Mouse (Mus musculus) liver, embryonic 14.5 days (tissue): ENCODE measurements around the gene Svop. TPM values are rescaled to one million over a fixed set of nuclear protein-coding genes. Genes with fewer than 3 reads are reported as not detected.

ENCODE experiments used
- ATAC-seq: fragments of 200-750 bp; cut with Nextera tagmentation; 2 replicates; pipeline ENCODE4 v1.8.0; 2017; ENCODE audit warnings: moderate number of reproducible peaks, mild to moderate bottlenecking, moderate library complexity; ENCODE audit not compliant: insufficient read depth
- DNase-seq, 3 experiments: peaks; one replicate each; pipeline ENCODE4 v3.0.0-alpha.2; 2012 to 2013; ENCODE audit warnings: low read depth in 3 of 3, low spot score in 3 of 3
- H3K27ac ChIP-seq: fragments of 300-500 bp; sonication (generic); 2 replicates; pipeline ENCODE4 v1.5.1; 2014; ENCODE audit warnings: moderate library complexity, mild to moderate bottlenecking, control low read depth, inconsistent platforms
- H3K27me3 ChIP-seq: fragments of 300-500 bp; sonication (generic); 2 replicates; pipeline ENCODE4 v1.6.1; 2014; ENCODE audit warnings: mild to moderate bottlenecking, low read length, moderate library complexity; ENCODE audit not compliant: control insufficient read depth, insufficient read depth
- H3K36me3 ChIP-seq: fragments of 300-500 bp; sonication (generic); replicated peaks from 2 replicates; pipeline ENCODE4 v1.6.1; 2014; ENCODE audit warnings: low read depth; ENCODE audit not compliant: control insufficient read depth, insufficient read depth
- H3K4me1 ChIP-seq, 2 experiments: fragments of 200-500 bp in 1 of 2; fragments of 300-500 bp in 1 of 2; sonication (generic) in 1 of 2; replicated peaks; 2 replicates each; pipeline ENCODE4 v1.6.1; 2012 to 2014; ENCODE audit warnings: antibody characterized with exemption in 1 of 2, inconsistent platforms in 1 of 2, low read length in 1 of 2; ENCODE audit not compliant: control insufficient read depth in 2 of 2, insufficient read depth in 2 of 2
- H3K4me2 ChIP-seq: fragments of 300-500 bp; sonication (generic); 2 replicates; pipeline ENCODE4 v1.6.1; 2014; ENCODE audit warnings: low read depth, mild to moderate bottlenecking, control low read depth, moderate library complexity
- H3K4me3 ChIP-seq, 2 experiments: fragments of 200-500 bp in 1 of 2; fragments of 300-500 bp in 1 of 2; sonication (generic) in 1 of 2; 2 replicates each; pipeline ENCODE4 v1.5.1; 2012 to 2014; ENCODE audit warnings: low read depth in 2 of 2, low read length in 2 of 2, mild to moderate bottlenecking in 2 of 2, control low read depth in 1 of 2, inconsistent platforms in 1 of 2, moderate library complexity in 1 of 2; ENCODE audit not compliant: insufficient read depth in 1 of 2
- H3K9ac ChIP-seq: fragments of 300-500 bp; sonication (generic); replicated peaks from 2 replicates; pipeline ENCODE4 v1.6.1; 2014; ENCODE audit warnings: mild to moderate bottlenecking, control low read depth, moderate library complexity
- H3K9me3 ChIP-seq: fragments of 300-500 bp; sonication (generic); 2 replicates; pipeline ENCODE4 v1.6.1; 2016; ENCODE audit warnings: low read length, mixed read lengths; ENCODE audit not compliant: control insufficient read depth
- CTCF ChIP-seq: IDR thresholded peaks from 2 replicates; pipeline ENCODE4 v1.5.1; 2016; ENCODE audit warnings: antibody characterized with exemption, low read depth, control low read depth
- EP300 ChIP-seq: IDR thresholded peaks from 2 replicates; pipeline ENCODE4 v1.6.1; 2016; ENCODE audit warnings: antibody characterized with exemption, low read depth
- WGBS: fragments of 180-500 bp; shearing (Covaris S2); extraction: QIAGEN DNeasy Blood & Tissue Kit; methylation state at CpG from one replicate; pipeline ENCODE4 v1.1.7; 2014; ENCODE audit not compliant: insufficient replicate concordance; 5-methylcytosine and 5-hydroxymethylcytosine counted together
- polyA plus RNA-seq, 2 experiments: library from polyadenylated mRNA; depleted of rRNA in 1 of 2; stranded (reverse) in 1 of 2; unstranded in 1 of 2; fragments of >200 nt; fragmentation: Nextera tagmentation in 1 of 2; extraction: Ambion mirVana in 1 of 2; gene quantifications; 2 replicates each; pipeline versions ENCODE4 v1.2.1 to v1.2.3; 2012 to 2014

Gene Svop
- polyA plus RNA-seq, 2 experiments = not detected

GRCm38 (mm10) chr5:114024390-114024789 lies 67.0 kb downstream of the Svop start:
- Histone ChIP-seq H3K9ac (no peak overlapping the region), H3K4me2 (no peak overlapping the region), H3K4me1 (0 out of 4 replicates have a peak, but pooled peaks cover 0 to 3% of the 10 kb centered on the region in 2 experiments), H3K27ac (no peak overlapping the region), H3K27me3 (no peaks in the 10 kb centered on the region), H3K9me3 (no peaks in the 10 kb centered on the region), H3K4me3 (no peak overlapping the region), H3K36me3 (no peaks in the 10 kb centered on the region)
- DNase-seq (no peak), ATAC-seq (no peak)
- 49% methylated on average over 6 of the region's 6 CpGs for whole genome bisulfite sequencing
- TF ChIP-seq EP300 (no peak), CTCF (no peak)

GRCm38 (mm10) chr5:114015121-114015520 lies 76.2 kb downstream of the Svop start:
- no peak overlapping the region for H3K4me2 ChIP-seq
- H3K4me3 ChIP-seq = no peak overlapping the region
- no peaks in the 10 kb centered on the region for H3K36me3 ChIP-seq
- WGBS = 56% methylated on average over 7 of the region's 7 CpGs
- H3K9ac ChIP-seq = no peak overlapping the region
- ATAC-seq (no peak), DNase-seq (no peak)
- no peak for TF ChIP-seq CTCF
- no peak for TF ChIP-seq EP300
- H3K4me1 ChIP-seq = no peaks in the 10 kb centered on the region
- H3K27ac ChIP-seq = no peak overlapping the region
- H3K9me3 ChIP-seq = no peaks in the 10 kb centered on the region
- H3K27me3 ChIP-seq = no peaks in the 10 kb centered on the region

DNA sequence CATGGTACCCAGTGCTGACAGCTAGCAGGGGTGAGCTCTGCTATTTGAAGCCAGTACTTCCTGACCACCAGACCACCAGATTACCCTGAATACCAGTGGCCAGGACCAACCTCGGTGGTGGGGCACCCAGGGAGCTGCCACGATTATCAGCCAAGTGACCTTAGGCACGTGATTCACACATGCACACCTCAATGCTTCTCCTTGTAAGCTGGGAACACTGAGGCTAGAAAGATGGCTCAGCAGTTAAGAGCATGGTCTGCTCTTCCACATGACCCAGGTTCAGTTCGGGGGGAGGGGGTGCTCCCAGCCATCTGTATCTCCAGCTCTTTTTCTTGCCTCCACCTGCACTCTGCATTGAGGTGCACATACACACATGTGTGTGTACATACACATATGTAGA lies 82.3 kb downstream of the Svop start:
- WGBS = 39% methylated on average over 4 of the region's 4 CpGs
- no peak for ATAC-seq

DNA sequence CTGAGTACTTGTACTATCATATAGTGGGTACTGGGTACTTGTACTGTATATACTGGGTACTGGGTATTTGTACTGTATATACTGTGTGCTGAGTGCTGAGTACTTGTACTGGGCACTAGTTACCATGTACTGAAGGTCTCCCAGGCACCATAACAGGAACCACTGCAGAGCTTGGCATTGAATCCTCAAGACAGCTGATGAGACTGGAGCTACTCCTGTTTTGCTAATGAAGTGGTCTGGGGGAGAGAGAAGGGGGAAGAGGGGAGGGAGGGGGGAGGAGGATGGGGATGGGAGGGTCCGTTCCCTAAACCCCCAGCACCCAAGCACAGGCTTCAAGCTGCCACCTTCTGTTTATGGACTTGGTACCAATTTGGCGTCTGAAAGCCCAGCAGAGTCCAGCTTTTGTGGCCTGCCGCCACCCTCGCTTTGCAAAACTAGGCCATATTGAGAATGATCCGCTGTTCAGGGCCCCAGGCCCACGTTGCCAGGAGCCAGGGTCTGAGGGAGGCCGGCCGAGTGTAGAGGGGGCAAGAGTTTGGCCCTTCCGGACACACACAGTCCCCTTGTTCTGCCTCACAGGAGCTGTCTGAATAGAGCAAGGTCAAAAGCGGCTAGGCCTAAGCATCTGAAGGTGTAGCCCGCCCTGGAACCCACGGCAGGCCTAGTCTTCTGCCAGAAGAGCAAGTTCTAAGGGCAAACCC lies 83.5 kb downstream of the Svop start:
- DNase-seq = no peak
- H3K36me3 ChIP-seq = no peaks in the 10 kb centered on the region
- no peaks in the 10 kb centered on the region for H3K27me3 ChIP-seq
- no peak overlapping the region for H3K4me2 ChIP-seq
- ATAC-seq = no peak
- H3K4me1 ChIP-seq = no peaks in the 10 kb centered on the region
- no peak overlapping the region for H3K9ac ChIP-seq
- TF ChIP-seq CTCF (no peak), EP300 (no peak)
- H3K27ac ChIP-seq = no peak overlapping the region
- WGBS = 70% methylated on average over 12 of the region's 12 CpGs
- no peaks in the 10 kb centered on the region for H3K9me3 ChIP-seq
- no peak overlapping the region for H3K4me3 ChIP-seq

More for the DNA sequence above, 82.3 kb downstream of the Svop start:
- Histone ChIP-seq H3K9me3 (no peaks in the 10 kb centered on the region), H3K4me3 (no peak overlapping the region), H3K9ac (no peak overlapping the region), H3K27me3 (no peaks in the 10 kb centered on the region), H3K4me1 (no peaks in the 10 kb centered on the region), H3K36me3 (no peaks in the 10 kb centered on the region), H3K27ac (no peak overlapping the region), H3K4me2 (no peak overlapping the region)
- no peak for DNase-seq
- TF ChIP-seq EP300 = no peak
- TF ChIP-seq CTCF = no peak

- Histone ChIP-seq H3K4me1 (no peaks in the 10 kb centered on the region), H3K36me3 (no peaks in the 10 kb centered on the region), H3K4me2 (no peak overlapping the region), H3K4me3 (no peak overlapping the region), H3K27ac (no peak overlapping the region), H3K9me3 (no peaks in the 10 kb centered on the region), H3K27me3 (no peaks in the 10 kb centered on the region), H3K9ac (no peak overlapping the region)
- no peak for DNase-seq
- WGBS = 62% methylated on average over 4 of the region's 4 CpGs
- TF ChIP-seq CTCF (no peak), EP300 (no peak)
- no peak for ATAC-seq
Measured at GRCm38 (mm10) chr5:114006974-114007373, 84.4 kb downstream of the Svop start.
